Mouse (Mus musculus) neural tube, embryonic 14.5 days (tissue): ENCODE measurements around the gene Slc51a. TPM values are rescaled to one million over a fixed set of nuclear protein-coding genes. Genes with fewer than 3 reads are reported as not detected.

Experiments used
- ATAC-seq: fragments of 200-750 bp; cut with Nextera tagmentation; 2 replicates; pipeline ENCODE4 v1.8.0; 2017; ENCODE audit warnings: low read depth, mild to moderate bottlenecking, moderate TSS enrichment, moderate library complexity
- H3K27ac ChIP-seq: fragments of 300-500 bp; sonication (generic); 2 replicates; pipeline ENCODE4 v1.5.1; 2014; ENCODE audit warnings: low read depth, mild to moderate bottlenecking, control low read depth, low read length, moderate library complexity, mixed read lengths
- H3K27me3 ChIP-seq: fragments of 300-500 bp; sonication (generic); 2 replicates; pipeline ENCODE4 v1.6.1; 2014; ENCODE audit warnings: low read length; ENCODE audit not compliant: control insufficient read depth, insufficient read depth
- H3K36me3 ChIP-seq: fragments of 300-500 bp; sonication (generic); 2 replicates; pipeline ENCODE4 v1.6.1; 2014; ENCODE audit warnings: low read length, mixed read lengths; ENCODE audit not compliant: control insufficient read depth, insufficient read depth
- H3K4me1 ChIP-seq: fragments of 300-500 bp; sonication (generic); 2 replicates; pipeline ENCODE4 v1.6.1; 2014; ENCODE audit warnings: low read length; ENCODE audit not compliant: control insufficient read depth, insufficient read depth
- H3K4me2 ChIP-seq: fragments of 300-500 bp; sonication (generic); 2 replicates; pipeline ENCODE4 v1.6.1; 2014; ENCODE audit warnings: mild to moderate bottlenecking, low read depth, low read length, control low read depth
- H3K4me3 ChIP-seq: fragments of 300-500 bp; sonication (generic); 2 replicates; pipeline ENCODE4 v1.5.1; 2014; ENCODE audit warnings: low read depth, low read length, control low read depth, mixed read lengths
- H3K9ac ChIP-seq: fragments of 300-500 bp; sonication (generic); replicated peaks from 2 replicates; pipeline ENCODE4 v1.6.1; 2014; ENCODE audit warnings: low read depth, mild to moderate bottlenecking, control low read depth, low read length, mixed read lengths
- H3K9me3 ChIP-seq: fragments of 300-500 bp; sonication (generic); 2 replicates; pipeline ENCODE4 v1.6.1; 2016; ENCODE audit warnings: low read length; ENCODE audit not compliant: control insufficient read depth
- WGBS: fragments of 180-500 bp; shearing (Covaris S2); extraction: QIAGEN DNeasy Blood & Tissue Kit; methylation state at CpG from one replicate; pipeline ENCODE4 v1.1.7; 2014; 5-methylcytosine and 5-hydroxymethylcytosine counted together
- polyA plus RNA-seq: library from polyadenylated mRNA; unstranded; fragments of >200 nt; fragmentation: Nextera tagmentation; extraction: Ambion mirVana; gene quantifications from 2 replicates; pipeline ENCODE4 v1.2.1, GENCODE M21; 2014

Gene Slc51a
- polyA plus RNA-seq, 1 experiment from 2014 or later = 0.17 TPM

DNA sequence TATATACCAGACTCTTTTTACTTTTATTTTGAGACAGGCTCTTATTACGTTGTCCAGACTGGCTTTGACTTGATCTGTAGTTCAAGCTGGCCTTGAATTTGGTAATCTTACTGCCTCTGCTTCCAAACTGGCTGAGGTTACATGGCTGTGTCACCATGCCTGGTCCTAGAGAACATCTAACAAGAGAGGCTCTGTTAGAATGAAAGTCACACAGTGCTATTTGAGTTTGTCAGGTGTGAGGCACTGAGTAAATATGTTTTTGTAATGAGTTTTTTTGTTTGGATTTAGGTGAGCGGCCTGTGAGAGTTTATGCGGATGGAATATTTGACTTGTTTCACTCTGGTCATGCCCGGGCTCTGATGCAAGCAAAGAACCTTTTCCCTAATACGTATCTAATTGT, 26.0 kb downstream of the Slc51a start:
- WGBS = 98% methylated on average over 5 of the region's 5 CpGs
- H3K9me3 ChIP-seq = no peaks in the 10 kb centered on the region
- H3K36me3 ChIP-seq = peaks cover 19% of the 10 kb centered on the region
- ATAC-seq = no peak
- H3K9ac ChIP-seq = no peak overlapping the region
- no peaks in the 10 kb centered on the region for H3K27me3 ChIP-seq
- H3K4me3 ChIP-seq = no peak overlapping the region
- H3K27ac ChIP-seq = no peak overlapping the region
- no peak overlapping the region for H3K4me2 ChIP-seq
- no peaks in the 10 kb centered on the region for H3K4me1 ChIP-seq

DNA sequence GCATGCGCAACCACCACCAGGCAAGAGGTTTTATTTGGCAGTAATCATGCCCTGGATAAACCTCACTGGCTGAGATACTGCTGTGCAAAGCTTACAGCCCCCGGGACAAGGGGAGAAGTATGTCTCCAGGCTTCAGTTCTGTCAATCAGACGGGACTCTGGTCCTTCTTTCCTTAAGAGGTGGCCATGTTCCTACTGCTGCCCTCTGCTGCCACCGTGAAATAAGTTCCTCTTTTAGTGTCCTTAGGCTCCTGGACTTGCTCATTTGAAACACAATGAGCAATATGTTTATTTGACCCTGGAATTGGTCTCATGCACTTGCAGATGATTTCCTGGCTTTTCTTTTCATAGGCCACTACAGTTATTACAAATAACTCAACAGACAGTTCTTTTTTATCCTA, 27.2 kb downstream of the Slc51a start:
- Histone ChIP-seq H3K9me3 (no peaks in the 10 kb centered on the region), H3K9ac (no peak overlapping the region), H3K27me3 (no peaks in the 10 kb centered on the region), H3K36me3 (peaks cover 19% of the 10 kb centered on the region), H3K4me3 (no peak overlapping the region), H3K4me1 (no peaks in the 10 kb centered on the region), H3K27ac (no peak overlapping the region), H3K4me2 (no peak overlapping the region)
- 58% methylated on average over 4 of the region's 4 CpGs for WGBS
- ATAC-seq = no peak

DNA sequence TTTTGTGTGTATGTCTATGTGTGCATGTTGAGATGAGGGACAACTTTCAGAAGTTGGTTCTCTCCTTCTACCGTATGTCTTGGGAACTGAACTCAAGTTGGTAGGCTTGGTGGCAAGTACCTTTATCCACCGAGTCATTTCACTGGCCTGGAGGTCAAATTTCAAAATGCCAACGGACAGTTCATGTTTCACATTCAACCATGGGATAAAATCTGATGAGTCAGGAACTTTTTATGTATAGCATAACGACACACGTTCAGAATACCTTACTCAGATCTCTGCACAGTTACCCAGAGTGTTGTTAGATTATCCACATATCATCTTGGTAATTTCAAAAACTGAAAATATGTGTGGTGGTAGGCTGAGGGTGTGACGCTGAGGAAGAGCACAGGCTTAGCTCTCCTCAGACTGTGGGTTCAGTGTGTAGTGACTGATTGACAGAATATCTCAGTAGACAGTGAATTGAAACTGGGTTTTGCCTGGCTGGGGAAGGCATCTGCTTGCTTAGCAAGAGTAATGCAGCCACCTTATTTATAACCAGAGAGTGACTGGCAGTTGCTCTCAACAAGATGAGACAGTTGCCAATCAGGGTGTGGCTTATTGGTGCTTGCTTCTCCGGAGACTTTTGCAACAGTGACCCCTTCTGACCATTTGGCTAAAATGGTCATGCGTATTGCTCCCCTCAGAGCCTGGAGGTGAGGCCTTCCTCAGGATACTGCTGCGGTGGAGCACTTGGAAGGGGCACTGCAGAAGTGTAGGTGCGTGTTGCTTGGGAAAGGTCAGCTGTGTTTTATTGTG, 29.9 kb downstream of the Slc51a start:
- Histone ChIP-seq H3K9ac (no peak overlapping the region), H3K36me3 (peaks cover 23% of the 10 kb centered on the region; the same call in 1 of the 2 replicates), H3K27ac (no peak overlapping the region), H3K4me1 (no peaks in the 10 kb centered on the region), H3K4me3 (no peak overlapping the region), H3K9me3 (no peaks in the 10 kb centered on the region), H3K4me2 (no peak overlapping the region), H3K27me3 (no peaks in the 10 kb centered on the region)
- 72% methylated on average over 10 of the region's 10 CpGs for WGBS
- ATAC-seq = no peak

DNA sequence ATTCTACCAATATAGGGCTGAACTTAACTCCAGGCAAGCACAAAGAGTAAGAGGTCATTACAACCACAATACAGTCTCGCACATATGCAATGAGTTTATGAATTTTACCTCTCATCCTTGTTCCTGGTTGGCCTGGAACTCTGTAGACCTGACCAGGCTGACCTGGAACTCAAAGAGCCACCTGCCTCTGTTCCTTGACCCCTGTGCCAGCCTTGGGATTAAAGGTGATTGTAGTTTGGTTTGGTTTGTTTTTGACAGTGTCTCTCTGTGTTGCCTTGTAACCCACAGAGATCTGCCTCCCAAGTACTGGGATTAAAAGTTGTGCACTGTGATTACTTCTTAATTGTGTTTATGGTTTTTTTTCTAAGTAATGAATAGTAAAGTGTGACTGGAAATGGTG, 30.9 kb downstream of the Slc51a start:
- Histone ChIP-seq H3K4me2 (no peak overlapping the region), H3K9ac (no peak overlapping the region), H3K4me1 (no peaks in the 10 kb centered on the region), H3K4me3 (no peak overlapping the region), H3K27me3 (no peaks in the 10 kb centered on the region), H3K9me3 (no peaks in the 10 kb centered on the region), H3K27ac (no peak overlapping the region), H3K36me3 (peaks cover 26% of the 10 kb centered on the region; the same call in 1 of the 2 replicates)
- 100% methylated on average over 1 of the region's 1 CpGs for WGBS
- no peak for ATAC-seq

DNA sequence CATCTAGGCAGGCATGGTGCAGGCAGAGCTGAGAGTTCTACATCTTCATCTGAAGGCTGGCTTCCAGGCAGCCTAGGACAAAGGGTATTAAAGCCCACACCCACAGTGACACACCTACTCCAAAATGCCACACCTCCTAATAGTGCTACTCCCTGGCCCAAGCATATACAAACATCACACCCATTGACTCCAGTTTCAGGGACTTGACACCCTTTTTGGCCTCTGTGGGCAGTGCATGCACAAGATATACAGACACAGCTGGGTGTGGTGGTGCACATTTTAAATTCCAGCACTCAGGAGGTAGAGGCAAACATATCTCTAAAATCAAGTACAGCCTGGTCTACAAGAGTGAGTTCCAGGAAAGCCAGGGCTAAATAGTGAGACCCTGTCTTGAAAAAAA, 31.6 kb downstream of the Slc51a start:
- ATAC-seq = no peak
- peaks cover 26% of the 10 kb centered on the region; the same call in 1 of the 2 replicates for H3K36me3 ChIP-seq

DNA sequence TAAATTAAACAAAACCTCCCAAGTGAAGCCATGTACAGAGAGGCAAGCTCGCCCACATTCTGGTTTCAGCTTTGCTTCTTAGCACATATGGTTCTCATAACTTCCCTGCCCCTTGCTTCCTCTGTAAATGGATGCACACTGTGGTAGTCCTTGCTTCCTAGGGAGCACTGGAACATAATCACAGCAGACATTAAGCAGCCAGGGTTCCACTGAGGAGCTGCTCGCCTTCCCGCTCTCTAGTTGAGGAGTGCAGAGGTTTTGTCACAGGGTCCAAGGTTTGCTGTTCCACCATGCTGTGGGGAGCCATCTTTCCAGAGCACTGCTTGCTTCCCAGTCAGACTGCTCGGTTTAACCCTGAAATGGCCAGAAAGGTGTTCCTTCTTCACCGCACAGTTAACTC, 33.0 kb downstream of the Slc51a start:
- 92% methylated on average over 5 of the region's 5 CpGs for WGBS
- no peak overlapping the region for H3K27ac ChIP-seq
- no peaks in the 10 kb centered on the region for H3K4me1 ChIP-seq
- H3K27me3 ChIP-seq = no peaks in the 10 kb centered on the region
- no peak overlapping the region for H3K4me2 ChIP-seq
- H3K36me3 ChIP-seq = peaks cover 26% of the 10 kb centered on the region; the same call in 1 of the 2 replicates
- no peak for ATAC-seq
- no peak overlapping the region for H3K9ac ChIP-seq
- H3K9me3 ChIP-seq = no peaks in the 10 kb centered on the region
- H3K4me3 ChIP-seq = no peak overlapping the region

More for the DNA sequence above, 31.6 kb downstream of the Slc51a start:
- no peaks in the 10 kb centered on the region for H3K4me1 ChIP-seq
- H3K9ac ChIP-seq = no peak overlapping the region
- H3K4me2 ChIP-seq = no peak overlapping the region
- H3K27ac ChIP-seq = no peak overlapping the region
- no peaks in the 10 kb centered on the region for H3K27me3 ChIP-seq
- H3K9me3 ChIP-seq = no peaks in the 10 kb centered on the region
- H3K4me3 ChIP-seq = no peak overlapping the region

DNA sequence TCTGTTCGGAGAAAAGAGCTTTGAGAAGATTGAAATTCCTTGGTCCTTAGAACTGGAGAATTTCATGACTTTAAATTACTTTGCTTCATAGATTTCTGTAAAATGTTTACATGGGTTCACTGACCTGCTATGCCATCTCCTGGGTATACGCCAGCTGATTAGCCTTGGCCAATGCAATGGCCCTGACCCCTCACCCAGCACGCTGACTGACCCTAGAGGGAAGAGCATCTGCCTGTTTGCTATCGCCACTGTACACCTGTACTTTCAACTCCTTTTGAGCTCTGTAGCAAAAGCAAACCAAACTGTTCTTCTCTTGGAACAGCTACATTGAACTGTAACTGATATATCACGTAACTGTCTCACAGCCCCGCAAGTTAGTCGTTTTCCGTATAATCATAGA, 34.6 kb downstream of the Slc51a start:
- Histone ChIP-seq H3K27ac (no peak overlapping the region), H3K36me3 (peaks cover 23% of the 10 kb centered on the region; the same call in 1 of the 2 replicates), H3K4me3 (no peak overlapping the region), H3K4me2 (no peak overlapping the region), H3K4me1 (no peaks in the 10 kb centered on the region), H3K9ac (no peak overlapping the region), H3K9me3 (no peaks in the 10 kb centered on the region), H3K27me3 (no peaks in the 10 kb centered on the region)
- 96% methylated on average over 8 of the region's 8 CpGs for whole genome bisulfite sequencing
- ATAC-seq = no peak

DNA sequence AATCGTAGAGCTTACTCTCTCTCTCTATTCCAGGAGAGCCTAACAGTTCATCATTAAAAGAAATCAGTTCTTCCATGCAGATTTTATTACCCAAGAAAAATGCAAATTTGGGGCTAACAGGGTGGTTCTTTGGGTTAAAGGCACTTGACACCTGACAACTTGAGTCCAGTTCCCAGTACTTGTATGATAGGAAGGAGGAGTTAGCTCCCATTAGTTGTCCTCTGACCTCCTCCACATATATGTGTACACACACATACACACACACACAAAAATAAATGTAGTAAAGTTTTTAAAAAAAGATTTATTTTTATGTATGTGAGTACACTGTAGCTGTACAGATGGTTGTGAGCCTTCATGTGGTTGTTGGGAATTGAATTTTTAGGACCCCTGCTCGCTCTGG, 37.5 kb downstream of the Slc51a start:
- no peak overlapping the region for H3K27ac ChIP-seq
- H3K4me2 ChIP-seq = no peak overlapping the region
- H3K36me3 ChIP-seq = peaks cover 21% of the 10 kb centered on the region; the same call in 1 of the 2 replicates
- H3K9ac ChIP-seq = no peak overlapping the region
- no peaks in the 10 kb centered on the region for H3K9me3 ChIP-seq
- 97% methylated on average over 2 of the region's 2 CpGs for WGBS
- ATAC-seq = no peak
- no peaks in the 10 kb centered on the region for H3K27me3 ChIP-seq
- no peak overlapping the region for H3K4me3 ChIP-seq
- H3K4me1 ChIP-seq = no peaks in the 10 kb centered on the region

DNA sequence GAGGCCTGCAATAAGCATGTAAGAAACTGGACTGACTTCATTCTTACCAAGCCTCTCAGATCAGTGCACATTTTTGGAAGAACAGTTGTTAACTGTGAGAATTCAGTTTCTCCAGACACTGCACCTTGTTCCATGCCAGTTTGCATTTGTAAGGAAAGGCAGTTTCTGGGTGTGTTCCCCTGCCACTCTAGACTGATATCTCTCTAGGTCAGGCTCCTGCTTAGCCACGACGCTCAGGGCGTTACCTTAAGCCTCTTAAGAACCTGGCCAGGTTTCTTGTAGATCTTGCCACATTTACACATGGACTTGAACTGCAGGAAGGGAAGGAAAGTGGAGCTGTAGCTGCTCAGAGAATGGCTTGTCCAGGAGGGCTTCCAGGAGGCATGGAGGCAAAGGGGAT, 38.0 kb downstream of the Slc51a start:
- no peak overlapping the region for H3K9ac ChIP-seq
- H3K4me1 ChIP-seq = no peaks in the 10 kb centered on the region
- 90% methylated on average over 3 of the region's 3 CpGs for WGBS
- 0 out of 2 replicates have a peak, but pooled peaks cover 17% of the 10 kb centered on the region for H3K36me3 ChIP-seq
- no peaks in the 10 kb centered on the region for H3K27me3 ChIP-seq
- no peak overlapping the region for H3K27ac ChIP-seq
- no peak overlapping the region for H3K4me2 ChIP-seq
- no peak overlapping the region for H3K4me3 ChIP-seq
- ATAC-seq = no peak
- H3K9me3 ChIP-seq = no peaks in the 10 kb centered on the region
